Mouse (Mus musculus) retina, adult 2 months (tissue): Measurements from ENCODE around the gene Ccdc82.

Source experiments
- DNase-seq: peaks from one replicate; pipeline ENCODE4 v3.0.0-alpha.2; 2012; ENCODE audit warnings: low read depth, low spot score

Ccdc82 gene

GRCm38 (mm10) chr9:13246815-13247638 lies at the start of gene Ccdc82:
TSS of gene Ccdc82 (plus strand) at chr9:13246955.
- DNase-seq: peak; percentile 67

GRCm38 (mm10) chr9:13200079-13200478 lies 46.7 kb upstream of the Ccdc82 start:
- DNase-seq: no peak

GRCm38 (mm10) chr9:13203109-13203508 lies 43.6 kb upstream of the Ccdc82 start:
- no peak for DNase-seq

- no peak for DNase-seq
These were observed 43.1 kb upstream of the Ccdc82 start for GRCm38 (mm10) chr9:13203681-13204080.

- no peak for DNase-seq
These were observed 40.4 kb upstream of the Ccdc82 start for GRCm38 (mm10) chr9:13206369-13206768.

- no peak for DNase-seq
These were observed 20.9 kb upstream of the Ccdc82 start for GRCm38 (mm10) chr9:13225872-13226271.

GRCm38 (mm10) chr9:13230553-13230952 lies 16.2 kb upstream of the Ccdc82 start:
- no peak for DNase-seq

GRCm38 (mm10) chr9:13231545-13232216 lies 15.1 kb upstream of the Ccdc82 start:
- DNase-seq: peak; percentile 25

- DNase-seq: no peak
These were observed 4.4 kb upstream of the Ccdc82 start for GRCm38 (mm10) chr9:13242321-13242720.

GRCm38 (mm10) chr9:13245481-13245880 lies 1.3 kb upstream of the Ccdc82 start, which contains the start of gene Jrkl:
TSS of gene Jrkl (minus strand) at chr9:13245829.
- no peak for DNase-seq

- DNase-seq: no peak
These were observed 1.3 kb downstream of the Ccdc82 start for GRCm38 (mm10) chr9:13248104-13248503.

GRCm38 (mm10) chr9:13251251-13251650 lies 4.5 kb downstream of the Ccdc82 start:
- no peak for DNase-seq

- DNase-seq: no peak
These were observed 10.0 kb downstream of the Ccdc82 start for GRCm38 (mm10) chr9:13256726-13257125.

- DNase-seq: no peak
These were observed 11.4 kb downstream of the Ccdc82 start for GRCm38 (mm10) chr9:13258173-13258572.

- no peak for DNase-seq
These were observed 14.2 kb downstream of the Ccdc82 start for GRCm38 (mm10) chr9:13260980-13261379.

- DNase-seq: no peak
These were observed 26.5 kb downstream of the Ccdc82 start for GRCm38 (mm10) chr9:13273219-13273618.

GRCm38 (mm10) chr9:13287482-13287881 lies 40.7 kb downstream of the Ccdc82 start:
- no peak for DNase-seq

- DNase-seq: peak; percentile 42
These were observed 49.7 kb downstream of the Ccdc82 start for GRCm38 (mm10) chr9:13296274-13297121.

GRCm38 (mm10) chr9:13297122-13297667 lies 50.4 kb downstream of the Ccdc82 start:
- no peak for DNase-seq

GRCm38 (mm10) chr9:13297668-13298512 lies 51.1 kb downstream of the Ccdc82 start, which contains the start of gene Maml2:
TSS of gene Maml2 (plus strand) at chr9:13297957.
- DNase-seq: no peak

GRCm38 (mm10) chr9:13298513-13298878 lies 51.7 kb downstream of the Ccdc82 start:
- DNase-seq: no peak
